Mouse (Mus musculus): ENCODE data around the gene Dgkh.

- no peak for TF ChIP-seq REST (IDR thresholded peaks at IDR 0.05; ENCODE audit: insufficient read depth, insufficient read length)
- no peak for TF ChIP-seq POLR2A (IDR thresholded peaks at IDR 0.05; ENCODE audit: insufficient read length, low read depth)
- TF ChIP-seq MYOD1 (IDR thresholded peaks at IDR 0.05; ENCODE audit: control insufficient read depth in 1 of 3, insufficient read length in 2 of 3, low read depth in 2 of 3), result no peak
Measured at GRCm38 (mm10) chr14:78627516-78628275, 104.9 kb downstream of the Dgkh start.

Measured in myocyte (in vitro differentiated cells).